Mouse (Mus musculus): ENCODE results near the gene Fbxo8. TPM values are rescaled to one million over a fixed set of nuclear protein-coding genes. Genes with fewer than 3 reads are reported as not detected.

The Fbxo8 gene
- polyA plus RNA-seq, 1 experiment from 2014 or later, result 35.7 TPM

- no peak overlapping the region for H3K27ac ChIP-seq (replicated peaks; ENCODE audit: low read depth, low read length)
- no peaks in the 10 kb centered on the region for H3K9me3 ChIP-seq (ENCODE audit: control insufficient read depth, low read length)
- 43% methylated on average over 6 of the region's 6 CpGs for WGBS
- H3K4me1 ChIP-seq (ENCODE audit: control insufficient read depth, insufficient read depth, low read length), result no peaks in the 10 kb centered on the region
- peak overlapping the region; percentile 30; the same call in 1 of the 2 replicates for H3K4me2 ChIP-seq (ENCODE audit: low read depth, low read length)
- no peaks in the 10 kb centered on the region for H3K36me3 ChIP-seq (ENCODE audit: control insufficient read depth, insufficient read depth, low read length)
- peak; percentile 61 for DNase-seq (ENCODE audit: low spot score)
- H3K9ac ChIP-seq (ENCODE audit: low read depth, low read length), result no peak overlapping the region
- ATAC-seq (ENCODE audit: low read depth), result peak; percentile 41; the same call in 1 of the 2 replicates
- no peak overlapping the region for H3K4me3 ChIP-seq (ENCODE audit: low read depth, low read length)
- no peaks in the 10 kb centered on the region for H3K27me3 ChIP-seq (replicated peaks; ENCODE audit: control insufficient read depth, insufficient read depth, low read length)
Measured at GRCm38 (mm10) chr8:56639277-56639676, 88.4 kb downstream of the Fbxo8 start.

Small RNA genes lying within 50 kb of the gene (microRNA-seq; reads per million reads assigned to microRNA genes)
- gene Gm25992 (ENCODE audit: borderline number of aligned reads), result not detected

Other genes with a start within 250 kb of the Fbxo8 start
- 25.9 and 31.1 TPM in 2 replicates for gene Cep44, start within 50 bp of the Fbxo8 start, polyA plus RNA-seq (2014; fragmentation: Nextera tagmentation; extraction: Ambion mirVana)